Mouse (Mus musculus) frontal cortex, postnatal 36 days (tissue): Measurements from ENCODE around the gene Aldh1a2.

Experiments used
- DNase-seq, 2 experiments: peaks; one replicate each; pipeline ENCODE4 v3.0.0; 2022; ENCODE audit warnings: low spot score in 2 of 2

Aldh1a2 gene

GRCm38 (mm10) chr9:71215248-71216035 is at the start of gene Aldh1a2:
Aldh1a2 (plus strand) TSS chr9:71215789.
- no peak for DNase-seq

DNA sequence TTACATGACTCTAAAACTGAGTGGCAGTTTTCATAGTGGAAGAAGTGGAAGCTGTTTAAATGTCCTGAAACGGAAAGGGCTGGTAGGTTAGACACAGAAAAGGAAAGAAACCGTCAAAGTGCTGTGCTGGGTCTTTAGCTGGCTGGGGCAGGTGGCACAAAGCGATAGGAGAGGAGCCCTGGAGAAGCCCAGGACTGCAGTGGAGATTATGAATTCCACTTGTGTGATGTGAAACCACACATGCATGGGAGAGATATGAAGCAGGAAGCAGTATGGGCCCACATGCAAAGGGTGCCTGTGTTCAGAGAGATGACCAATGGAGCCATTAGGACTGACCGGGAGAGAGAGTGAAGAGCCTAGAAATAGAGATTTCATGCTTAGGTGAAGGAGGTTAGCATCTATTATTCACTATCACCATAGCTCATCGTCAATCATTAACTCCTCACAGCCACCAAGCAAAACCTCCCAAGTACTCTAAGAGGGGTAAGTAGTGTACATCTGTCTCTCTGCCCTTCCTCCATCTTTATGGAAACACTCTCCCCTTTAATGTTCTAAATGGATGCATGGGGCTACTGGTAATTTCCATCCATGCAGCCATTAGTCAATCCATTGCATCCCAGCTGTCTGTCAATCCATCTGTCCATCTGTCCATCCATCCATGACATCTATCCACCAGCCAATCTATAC is 49.4 kb upstream of the Aldh1a2 start:
- DNase-seq = no peak

- no peak for DNase-seq
Observed at GRCm38 (mm10) chr9:71166871-71167465, 48.6 kb upstream of the Aldh1a2 start.

GRCm38 (mm10) chr9:71167473-71168215 is 47.9 kb upstream of the Aldh1a2 start:
- DNase-seq = peak in 1 of 2 experiments; percentile 35

DNA sequence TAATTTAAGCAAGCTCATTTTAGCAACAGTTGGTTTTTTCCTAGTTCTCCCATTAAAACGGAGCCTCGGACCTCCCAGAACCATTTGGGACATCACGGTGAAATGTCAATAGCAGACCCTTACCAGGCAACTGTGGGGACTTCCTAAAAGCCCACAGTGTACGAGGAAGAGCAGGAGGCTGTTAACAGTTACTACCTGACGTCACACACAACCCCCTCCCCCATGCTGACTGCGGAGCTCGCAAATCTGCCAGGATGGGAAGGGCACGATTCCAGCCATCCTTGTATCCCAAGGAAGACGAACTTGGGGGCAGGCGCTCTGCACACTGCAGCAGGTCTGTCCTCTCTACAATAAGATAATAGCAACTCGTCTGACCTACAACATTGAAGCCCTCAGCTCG is 47.1 kb upstream of the Aldh1a2 start, which contains the start of gene Aqp9:
Aqp9 (minus strand) TSS at position 172 of the 400 bp plus-strand sequence.
- DNase-seq = no peak

GRCm38 (mm10) chr9:71173533-71173932 is 42.1 kb upstream of the Aldh1a2 start:
- DNase-seq = no peak

DNA sequence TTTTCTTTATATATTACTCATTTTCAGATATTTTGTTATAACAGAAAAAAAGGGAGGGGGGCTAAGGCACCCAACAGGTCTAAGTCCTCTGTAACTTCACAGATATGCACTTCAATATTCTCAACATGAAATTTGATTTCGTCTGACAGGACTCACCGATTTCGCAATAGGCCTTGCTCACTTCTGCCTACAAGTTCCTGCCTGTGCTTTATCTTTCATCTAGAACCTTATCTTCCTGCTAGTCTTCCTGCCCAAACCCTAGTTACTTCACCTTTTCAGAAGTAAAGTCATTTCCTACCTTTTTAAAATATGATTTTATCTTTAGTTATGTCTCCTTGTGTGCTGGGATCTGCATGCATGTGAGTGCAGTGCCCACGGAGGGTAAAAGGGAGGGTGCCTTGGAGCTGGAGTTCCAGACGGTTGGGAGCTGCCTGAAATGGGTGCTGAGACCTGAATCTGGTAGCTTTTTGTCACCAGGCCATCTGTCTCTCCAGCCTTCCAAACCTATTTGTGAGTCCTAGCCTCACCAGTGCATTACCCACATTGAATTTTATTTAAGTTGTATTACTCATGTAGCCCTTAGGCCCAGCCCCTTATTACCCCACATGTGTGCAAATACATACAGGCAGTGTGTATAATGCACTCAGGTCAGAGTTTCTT is 41.1 kb upstream of the Aldh1a2 start:
- no peak for DNase-seq

- no peak for DNase-seq
Observed at GRCm38 (mm10) chr9:71175686-71176085, 39.9 kb upstream of the Aldh1a2 start.

- no peak for DNase-seq
Observed at GRCm38 (mm10) chr9:71179276-71179896, 36.2 kb upstream of the Aldh1a2 start.

GRCm38 (mm10) chr9:71179964-71180700 is 35.5 kb upstream of the Aldh1a2 start:
- DNase-seq = peak in 1 of 2 experiments; percentile 21

DNA sequence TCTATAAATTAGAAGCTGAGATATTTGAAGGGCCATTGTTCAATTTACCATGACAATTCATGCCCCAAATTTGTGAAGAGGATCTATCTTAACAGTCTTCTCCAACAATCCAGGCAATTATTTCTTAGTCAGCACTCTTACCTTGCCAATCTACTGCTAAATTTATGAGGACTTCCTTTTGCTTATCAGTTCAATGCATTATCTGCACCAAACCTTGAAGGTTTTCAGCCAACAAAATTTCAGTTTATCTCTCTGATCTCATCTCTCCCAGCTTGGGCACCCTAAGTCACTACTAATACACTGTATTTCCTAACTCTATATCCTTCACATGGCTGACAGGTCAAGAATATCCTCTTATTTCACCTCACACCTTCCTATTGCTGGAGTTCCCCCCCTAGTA is 30.3 kb upstream of the Aldh1a2 start:
- no peak for DNase-seq

GRCm38 (mm10) chr9:71185823-71186222 is 29.8 kb upstream of the Aldh1a2 start:
- DNase-seq = no peak

DNA sequence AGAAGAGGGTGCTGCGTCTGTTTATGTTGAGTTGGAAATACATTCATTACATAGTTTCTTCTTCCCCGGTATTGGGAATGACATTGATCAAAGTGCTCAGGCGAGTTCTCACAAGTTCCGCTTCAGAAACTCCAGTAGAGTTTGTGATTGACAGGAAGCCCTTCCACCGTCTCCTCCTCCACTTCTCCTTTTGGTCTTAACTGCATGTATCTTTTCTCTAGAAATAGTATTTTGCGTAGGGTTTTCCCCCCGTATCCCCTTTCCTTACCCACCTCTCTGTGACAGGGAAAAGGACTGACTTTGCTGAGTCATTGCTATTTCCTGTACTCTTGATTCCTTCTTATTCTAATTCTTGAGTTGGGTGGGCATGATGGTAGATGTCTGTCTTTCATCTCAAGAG is 28.2 kb upstream of the Aldh1a2 start:
- DNase-seq = no peak

DNA sequence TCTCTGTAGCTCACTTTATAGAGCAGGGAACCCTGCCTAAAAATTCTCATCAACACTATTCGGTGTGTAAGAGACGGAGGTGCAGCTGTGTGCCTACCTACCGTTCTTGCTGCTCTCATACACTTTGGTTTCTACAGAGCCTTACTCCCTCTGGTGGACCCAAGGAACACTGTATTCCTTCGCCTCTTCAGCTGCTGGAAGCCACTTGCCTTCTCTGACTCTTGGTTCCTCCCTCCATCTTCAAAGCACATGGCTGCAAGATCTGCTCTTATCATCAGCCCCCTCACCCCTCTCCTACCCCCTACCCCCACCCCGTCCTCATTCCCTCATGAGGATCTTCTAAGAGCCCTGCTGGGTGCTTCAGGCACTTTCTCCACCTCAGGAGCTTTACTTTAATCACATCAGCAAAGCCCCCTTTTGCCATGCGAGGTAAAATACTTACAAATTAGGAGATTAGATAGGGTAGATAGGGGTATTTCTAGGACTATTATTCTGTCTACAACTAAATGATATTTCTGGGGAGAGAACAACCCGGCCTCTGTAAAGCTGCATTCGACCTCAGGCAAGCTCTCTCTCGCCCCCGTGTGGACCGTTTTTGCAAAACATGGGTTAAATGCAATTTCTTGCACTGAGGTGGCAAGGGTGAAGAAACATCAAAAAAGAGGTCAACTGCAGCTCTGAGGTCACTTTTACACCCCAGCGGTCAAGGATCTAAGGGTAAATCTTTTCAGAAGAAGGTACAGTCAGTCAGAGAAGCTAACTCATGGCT is 26.8 kb upstream of the Aldh1a2 start:
- DNase-seq = peak; percentile 56 to 69

DNA sequence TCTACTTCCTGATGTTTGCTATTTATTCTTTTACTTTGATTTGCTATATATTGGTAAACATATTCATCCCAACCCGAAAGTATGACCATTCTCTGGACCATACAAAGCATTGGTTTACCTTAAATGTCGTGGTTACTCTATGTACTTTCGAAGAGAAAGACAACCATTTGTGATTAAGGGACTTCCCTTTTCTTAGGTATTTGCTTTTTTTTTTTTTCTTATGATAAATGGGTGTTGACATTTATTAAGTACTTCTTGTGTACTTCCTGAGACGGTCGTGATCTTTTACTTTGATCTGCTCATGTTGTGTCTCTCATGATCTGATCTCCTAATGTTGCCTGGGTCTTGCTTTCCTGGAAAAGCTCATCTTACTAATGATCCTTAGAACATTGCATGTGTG is 16.8 kb upstream of the Aldh1a2 start:
- DNase-seq = no peak

GRCm38 (mm10) chr9:71202265-71202664 is 13.3 kb upstream of the Aldh1a2 start:
- DNase-seq = no peak

GRCm38 (mm10) chr9:71209299-71209698 is 6.3 kb upstream of the Aldh1a2 start:
- no peak for DNase-seq

DNA sequence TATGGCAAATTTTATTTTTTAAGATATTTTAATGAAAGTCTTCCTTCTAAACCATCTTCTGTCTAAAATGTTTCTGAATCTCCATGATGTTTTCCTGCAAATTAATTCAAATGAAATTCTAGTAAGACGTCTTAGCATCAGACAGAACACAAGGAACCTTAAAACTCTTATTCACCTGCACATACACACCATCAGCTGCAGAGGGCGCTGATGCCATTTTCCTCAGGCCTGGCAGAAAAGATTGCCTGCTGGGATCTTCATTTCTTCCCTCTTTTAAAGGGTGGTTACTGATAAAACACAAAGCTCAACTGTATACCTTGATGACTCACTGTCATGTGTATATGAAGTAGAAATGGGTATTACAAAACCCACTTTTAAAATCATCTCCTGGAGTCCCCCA is 4.7 kb upstream of the Aldh1a2 start:
- peak in 1 of 2 experiments; percentile 50 for DNase-seq

- no peak for DNase-seq
Observed at GRCm38 (mm10) chr9:71213636-71214035, 2.0 kb upstream of the Aldh1a2 start.
